Mouse (Mus musculus): ENCODE measurements around the gene Cd68. TPM values are rescaled to one million over a fixed set of nuclear protein-coding genes. Genes with fewer than 3 reads are reported as not detected.

The Cd68 gene
- polyA plus RNA-seq, 1 experiment from 2014 or later: 10.0 TPM

DNA sequence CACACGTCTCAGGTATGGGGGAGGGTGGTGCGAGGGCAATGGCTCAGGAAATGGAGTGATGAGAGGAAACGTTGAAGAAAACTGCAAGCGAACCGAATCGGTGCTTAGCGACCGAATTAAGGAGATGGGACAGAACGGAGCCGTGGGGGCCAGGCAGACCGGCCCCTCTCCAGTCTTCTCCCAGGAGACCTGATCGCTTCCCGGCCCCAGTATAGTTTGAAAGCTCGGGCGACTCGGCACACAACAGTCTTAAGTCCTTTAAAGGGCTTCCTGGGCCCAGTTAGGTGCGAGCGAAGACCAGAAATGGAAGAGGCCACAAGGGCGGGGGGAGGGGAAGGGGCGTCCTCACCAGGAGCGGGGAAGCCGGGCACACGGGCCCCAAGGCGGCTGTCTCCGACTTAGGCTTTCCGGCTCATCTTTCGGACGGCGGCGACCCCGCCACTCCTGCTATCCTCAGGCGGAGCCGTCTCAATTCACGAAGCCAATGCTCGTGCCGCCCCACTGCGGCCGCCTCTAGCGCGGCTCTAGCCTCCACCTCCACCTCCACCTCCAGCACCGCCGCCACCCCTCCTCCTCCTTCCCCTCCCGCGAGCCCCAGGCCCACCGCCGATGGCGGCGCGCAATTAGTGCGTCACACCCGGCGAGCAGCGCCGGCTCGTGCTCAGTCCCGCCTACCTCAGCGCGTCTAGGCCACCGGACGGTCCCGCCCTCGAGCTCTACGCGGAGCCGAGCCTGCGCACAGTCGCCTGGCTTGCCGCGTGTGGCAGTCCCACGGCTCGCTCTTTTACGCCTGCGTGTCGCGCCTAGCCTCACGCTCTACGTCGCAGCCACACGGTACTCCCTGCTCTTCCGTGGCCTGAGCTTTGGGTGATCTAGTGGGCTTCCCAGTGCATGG is 15.6 kb upstream of the Cd68 start, which contains the start of gene Senp3:
TSS of gene Senp3 (minus strand) at position 771 of the 895 bp plus-strand sequence.
- peak within 1 kb of the TSS; percentile 89 for H3K9ac ChIP-seq
- peak within 1 kb of the TSS; percentile 95 for H3K27ac ChIP-seq
- peak; percentile 97 for ATAC-seq (replicated peaks; ENCODE audit: low FRiP score)
- no peaks in the 10 kb centered on the region for H3K9me3 ChIP-seq (replicated peaks)
- peak within 1 kb of the TSS; percentile 91 for H3K4me2 ChIP-seq
- peak within 1 kb of the TSS; percentile 88 for H3K4me3 ChIP-seq (replicated peaks)
- peaks cover 51% of the 10 kb centered on the region for H3K4me1 ChIP-seq
- no peaks in the 10 kb centered on the region for H3K27me3 ChIP-seq
- whole genome bisulfite sequencing: under 1% methylated on average over 79 of the region's 80 CpGs
- H3K36me3 ChIP-seq: peaks cover 38% of the 10 kb centered on the region

DNA sequence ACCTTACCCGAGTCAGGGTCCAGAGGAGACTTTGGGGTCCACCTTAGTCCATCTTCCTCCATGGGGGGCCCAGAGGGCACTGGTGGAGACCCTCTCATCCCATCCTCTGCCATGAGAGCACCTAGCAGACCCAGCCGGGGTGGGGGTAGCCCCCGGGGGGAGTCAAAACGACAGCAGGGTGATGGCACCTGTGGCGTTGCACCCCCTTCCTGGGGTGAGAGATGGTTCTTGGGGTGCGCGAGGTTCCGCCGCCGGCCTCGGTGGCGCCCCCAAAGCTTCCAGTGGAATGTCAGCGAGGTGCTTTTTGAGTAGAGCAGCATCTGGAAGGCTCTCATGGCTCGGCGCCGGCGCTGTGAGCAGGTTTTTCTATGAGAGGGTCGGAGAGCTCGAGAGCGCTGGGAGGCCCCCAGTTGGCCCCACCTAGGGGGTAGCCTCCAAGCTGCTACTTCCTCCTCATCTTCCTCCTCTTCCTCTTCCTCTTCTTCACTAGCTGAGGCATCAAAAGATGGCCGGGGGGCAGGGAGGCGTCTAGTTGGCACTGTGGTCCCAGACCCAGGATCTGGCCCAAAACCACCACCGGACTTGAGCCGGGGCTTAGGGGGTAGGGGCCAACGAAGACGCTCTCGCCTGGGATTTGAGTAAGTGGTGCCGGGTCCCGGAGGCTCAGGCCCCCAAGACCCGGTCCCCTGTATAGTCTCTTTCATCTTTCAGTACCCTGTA is 14.3 kb upstream of the Cd68 start:
- Histone ChIP-seq H3K36me3 (peaks cover 51% of the 10 kb centered on the region), H3K4me3 (replicated peaks) (peak overlapping the region; percentile 88), H3K9me3 (replicated peaks) (no peaks in the 10 kb centered on the region), H3K4me2 (peak overlapping the region; percentile 91), H3K27ac (no peak overlapping the region), H3K9ac (peak overlapping the region; percentile 89; the same call in 1 of the 2 replicates), H3K27me3 (no peaks in the 10 kb centered on the region), H3K4me1 (peaks cover 38% of the 10 kb centered on the region)
- ATAC-seq (replicated peaks; ENCODE audit: low FRiP score): no peak
- WGBS: 93% methylated on average over 30 of the region's 30 CpGs

- 100% methylated on average over 2 of the region's 2 CpGs for WGBS
- no peak overlapping the region for H3K27ac ChIP-seq
- peaks cover 34% of the 10 kb centered on the region for H3K4me1 ChIP-seq
- H3K4me2 ChIP-seq: no peak overlapping the region
- H3K4me3 ChIP-seq (replicated peaks): no peak overlapping the region
- H3K36me3 ChIP-seq: peaks cover 62% of the 10 kb centered on the region
- no peak overlapping the region for H3K9ac ChIP-seq
- ATAC-seq (replicated peaks; ENCODE audit: low FRiP score): no peak
- no peaks in the 10 kb centered on the region for H3K9me3 ChIP-seq (replicated peaks)
- no peaks in the 10 kb centered on the region for H3K27me3 ChIP-seq
Measured at GRCm38 (mm10) chr11:69679144-69679543, 13.2 kb upstream of the Cd68 start.

- H3K36me3 ChIP-seq: peaks cover 85% of the 10 kb centered on the region
- H3K9me3 ChIP-seq (replicated peaks): no peaks in the 10 kb centered on the region
- peak within 1 kb of the TSS; percentile 97 for H3K27ac ChIP-seq
- peak within 1 kb of the TSS; percentile 100 for H3K4me3 ChIP-seq (replicated peaks)
- H3K4me2 ChIP-seq: peak within 1 kb of the TSS; percentile 70
- peak within 1 kb of the TSS; percentile 100 for H3K9ac ChIP-seq
- no peaks in the 10 kb centered on the region for H3K27me3 ChIP-seq
- ATAC-seq (replicated peaks; ENCODE audit: low FRiP score): peak; percentile 98
- WGBS: under 1% methylated on average over 36 of the region's 36 CpGs
- H3K4me1 ChIP-seq: peaks cover 36% of the 10 kb centered on the region
Measured at GRCm38 (mm10) chr11:69672211-69672706, 6.3 kb upstream of the Cd68 start, which contains the start of gene Eif4a1. Gene Eif4a1, minus strand, starts transcription at chr11:69672423.

GRCm38 (mm10) chr11:69671726-69672124 is 5.8 kb upstream of the Cd68 start:
- WGBS: under 1% methylated on average over 43 of the region's 43 CpGs
- peak overlapping the region; percentile 100 for H3K4me3 ChIP-seq (replicated peaks)
- peak overlapping the region; percentile 100 for H3K9ac ChIP-seq
- no peaks in the 10 kb centered on the region for H3K9me3 ChIP-seq (replicated peaks)
- peaks cover 36% of the 10 kb centered on the region for H3K4me1 ChIP-seq
- H3K4me2 ChIP-seq: peak overlapping the region; percentile 70
- H3K36me3 ChIP-seq: peaks cover 84% of the 10 kb centered on the region
- no peaks in the 10 kb centered on the region for H3K27me3 ChIP-seq
- peak overlapping the region; percentile 97 for H3K27ac ChIP-seq
- ATAC-seq (replicated peaks; ENCODE audit: low FRiP score): peak; percentile 5; the same call in 1 of the 2 replicates

DNA sequence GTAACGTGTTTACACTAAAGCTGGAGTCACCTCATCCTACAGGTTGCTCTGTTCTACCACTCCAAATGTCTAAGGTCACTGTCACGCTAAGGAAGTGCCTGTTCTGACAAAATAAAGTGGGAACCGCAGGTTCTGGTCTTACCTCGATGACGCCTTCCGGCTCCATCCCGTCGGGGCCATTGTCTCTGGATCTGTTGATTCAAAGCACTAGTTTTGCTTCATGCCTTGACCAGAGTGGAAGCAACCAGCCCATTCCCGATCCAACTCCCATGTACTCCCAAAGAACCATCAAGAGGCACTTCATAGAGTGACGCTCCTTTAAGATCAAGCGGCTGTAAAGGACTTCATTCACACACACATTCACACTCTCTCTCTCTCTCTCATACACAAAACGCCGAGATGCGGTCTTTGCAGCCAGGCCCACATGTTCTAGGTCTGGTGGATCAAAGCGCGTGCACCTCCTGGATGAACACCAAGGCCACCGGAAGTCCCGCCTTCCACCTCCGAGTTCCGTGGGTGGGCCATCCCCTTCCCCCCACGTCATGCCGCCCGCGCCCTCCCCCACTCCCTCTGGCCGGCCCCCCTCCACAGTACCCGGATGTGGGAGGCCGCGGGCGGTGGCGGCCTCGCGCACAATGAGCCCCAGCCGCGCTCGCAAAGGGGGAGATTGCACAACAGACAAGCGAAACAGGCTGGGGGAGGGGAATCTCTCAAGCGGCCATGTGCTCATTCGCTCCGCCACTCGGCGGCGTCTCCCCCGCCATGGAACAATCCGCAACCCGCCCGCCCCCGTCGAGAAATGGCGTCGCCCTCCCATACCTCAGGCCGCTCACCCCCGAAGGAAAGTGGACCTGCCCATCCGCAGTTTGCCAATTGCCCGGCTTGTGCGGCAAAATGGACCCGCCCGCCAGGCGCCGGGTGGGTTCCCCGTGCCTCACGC is 5.1 kb upstream of the Cd68 start:
- H3K4me1 ChIP-seq: peaks cover 36% of the 10 kb centered on the region
- peak overlapping the region; percentile 97 for H3K27ac ChIP-seq
- ATAC-seq (replicated peaks; ENCODE audit: low FRiP score): peak; percentile 61
- H3K36me3 ChIP-seq: peaks cover 84% of the 10 kb centered on the region
- H3K27me3 ChIP-seq: no peaks in the 10 kb centered on the region
- WGBS: under 1% methylated on average over 50 of the region's 61 CpGs
- H3K4me3 ChIP-seq (replicated peaks): peak overlapping the region; percentile 100
- peak overlapping the region; percentile 70 for H3K4me2 ChIP-seq
- H3K9ac ChIP-seq: peak overlapping the region; percentile 100
- no peaks in the 10 kb centered on the region for H3K9me3 ChIP-seq (replicated peaks)

DNA sequence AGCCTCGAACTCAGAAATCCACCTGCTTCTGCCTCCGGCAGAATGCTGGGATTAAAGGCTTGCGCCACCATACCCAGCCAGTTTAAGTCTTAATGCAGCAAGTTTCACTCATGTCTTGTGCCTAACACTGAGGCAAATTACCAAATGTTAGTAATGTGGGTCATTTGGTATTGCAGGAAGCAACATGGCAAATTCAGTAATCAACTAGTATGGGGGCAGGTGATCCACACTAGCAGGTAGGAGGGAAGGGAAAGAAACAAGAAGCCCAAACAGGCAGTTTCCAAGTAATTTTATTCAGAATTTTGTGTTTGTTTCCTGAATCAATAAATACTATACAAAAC is 682 bp upstream of the Cd68 start:
- H3K4me3 ChIP-seq (replicated peaks): no peak overlapping the region
- no peaks in the 10 kb centered on the region for H3K9me3 ChIP-seq (replicated peaks)
- peak overlapping the region; percentile 58; the same call in 1 of the 2 replicates for H3K27ac ChIP-seq
- 89% methylated on average over 3 of the region's 3 CpGs for WGBS
- no peak overlapping the region for H3K4me2 ChIP-seq
- no peak for ATAC-seq (replicated peaks; ENCODE audit: low FRiP score)
- H3K27me3 ChIP-seq: no peaks in the 10 kb centered on the region
- H3K9ac ChIP-seq: no peak overlapping the region
- peaks cover 78% of the 10 kb centered on the region for H3K36me3 ChIP-seq
- H3K4me1 ChIP-seq: peaks cover 40% of the 10 kb centered on the region

DNA sequence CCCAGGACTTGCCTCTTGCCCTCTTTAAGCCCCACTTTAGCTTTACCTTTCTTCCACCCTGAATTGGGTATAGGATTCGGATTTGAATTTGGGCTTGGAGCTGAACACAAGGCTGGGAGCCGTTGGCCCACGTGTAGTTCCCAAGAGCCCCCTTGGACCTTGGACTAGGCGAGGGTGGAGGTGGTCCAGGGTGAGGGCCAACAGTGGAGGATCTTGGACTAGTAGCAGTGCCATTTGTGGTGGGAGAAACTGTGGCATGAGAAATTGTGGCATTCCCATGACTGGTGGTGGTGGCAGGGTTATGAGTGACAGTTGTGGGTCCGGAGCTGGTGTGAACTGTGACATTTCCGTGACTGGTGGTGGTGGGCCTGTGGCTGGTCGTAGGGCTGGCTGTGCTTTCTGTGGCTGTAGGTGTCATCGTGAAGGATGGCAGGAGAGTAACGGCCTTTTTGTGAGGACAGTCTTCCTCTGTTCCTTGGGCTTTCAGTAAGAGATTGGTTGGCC is 444 bp downstream of the Cd68 start:
- H3K27me3 ChIP-seq: no peaks in the 10 kb centered on the region
- peaks cover 73% of the 10 kb centered on the region for H3K36me3 ChIP-seq
- H3K4me3 ChIP-seq (replicated peaks): no peak overlapping the region
- no peak for ATAC-seq (replicated peaks; ENCODE audit: low FRiP score)
- peak overlapping the region; percentile 58; the same call in 1 of the 2 replicates for H3K27ac ChIP-seq
- no peak overlapping the region for H3K4me2 ChIP-seq
- peaks cover 47% of the 10 kb centered on the region for H3K4me1 ChIP-seq
- no peak overlapping the region for H3K9ac ChIP-seq
- WGBS: 70% methylated on average over 9 of the region's 9 CpGs
- H3K9me3 ChIP-seq (replicated peaks): no peaks in the 10 kb centered on the region

- no peak for ATAC-seq (replicated peaks; ENCODE audit: low FRiP score)
- H3K36me3 ChIP-seq: peaks cover 68% of the 10 kb centered on the region
- H3K27ac ChIP-seq: no peak overlapping the region
- H3K27me3 ChIP-seq: no peaks in the 10 kb centered on the region
- H3K4me3 ChIP-seq (replicated peaks): no peak overlapping the region
- no peak overlapping the region for H3K9ac ChIP-seq
- no peak overlapping the region for H3K4me2 ChIP-seq
- H3K4me1 ChIP-seq: peaks cover 43% of the 10 kb centered on the region
- no peaks in the 10 kb centered on the region for H3K9me3 ChIP-seq (replicated peaks)
- 91% methylated on average over 7 of the region's 7 CpGs for WGBS
Measured at GRCm38 (mm10) chr11:69664841-69665240, 1.1 kb downstream of the Cd68 start.

DNA sequence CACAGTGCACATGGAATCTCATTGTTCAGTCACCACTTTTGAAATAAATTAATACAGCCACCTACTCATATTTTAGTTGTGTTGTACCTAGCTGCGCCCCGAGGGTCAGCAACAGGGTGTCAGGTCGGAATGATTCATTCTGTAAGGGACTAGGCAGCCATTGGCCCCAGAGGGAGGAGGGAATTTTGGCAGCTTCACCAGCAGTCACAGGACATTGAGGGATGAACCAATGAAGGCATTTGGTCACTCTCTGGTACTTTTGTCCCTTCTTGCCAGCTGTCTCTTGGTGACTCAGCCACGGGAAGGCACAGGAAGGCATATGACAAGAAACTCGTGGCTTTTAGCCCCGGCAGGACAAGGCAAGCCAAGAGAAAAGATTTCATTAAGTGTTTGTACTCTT is 2.2 kb downstream of the Cd68 start:
- no peak for ATAC-seq (replicated peaks; ENCODE audit: low FRiP score)
- WGBS: 85% methylated on average over 6 of the region's 6 CpGs
- Histone ChIP-seq H3K27me3 (no peaks in the 10 kb centered on the region), H3K4me1 (peaks cover 33% of the 10 kb centered on the region), H3K4me3 (replicated peaks) (no peak overlapping the region), H3K9me3 (replicated peaks) (no peaks in the 10 kb centered on the region), H3K4me2 (no peak overlapping the region), H3K36me3 (peaks cover 66% of the 10 kb centered on the region), H3K9ac (no peak overlapping the region), H3K27ac (peak overlapping the region; percentile 97)

All from kidney, embryonic 15.5 days (tissue).